Mouse (Mus musculus): Measurements from ENCODE around the gene Snph.

DNA sequence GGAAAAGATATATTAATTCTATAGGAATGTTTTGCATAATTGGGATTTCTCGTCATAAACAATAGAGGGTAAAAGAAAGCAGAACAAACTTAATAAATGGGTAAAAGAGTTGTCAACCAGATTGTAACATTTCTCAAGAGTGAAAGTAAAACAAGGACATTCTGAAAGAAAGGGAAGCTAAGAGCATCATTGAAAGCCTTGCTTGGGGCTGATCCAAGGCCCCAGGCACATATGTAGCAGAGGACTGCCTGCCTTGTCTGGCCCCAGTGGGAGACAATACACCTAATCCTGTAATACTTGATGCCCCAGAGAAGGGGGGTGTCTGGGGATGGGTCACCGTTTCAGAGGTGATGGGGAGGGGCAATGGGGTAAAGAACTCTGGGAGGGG lies 3.6 kb upstream of the Snph start:
- TF ChIP-seq ZC3H11A (IDR thresholded peaks at IDR 0.05; ENCODE audit: borderline replicate concordance, low read depth, low read length) (no peak), HCFC1 (IDR thresholded peaks at IDR 0.05; ENCODE audit: borderline replicate concordance, insufficient read depth, low read length) (no peak), MAFK (IDR thresholded peaks at IDR 0.05; ENCODE audit: insufficient read depth, low read depth, low read length) (no peak), CHD2 (IDR thresholded peaks at IDR 0.05; ENCODE audit: low read depth, low read length) (no peak)

All from ES-E14 (cell line).